Mouse (Mus musculus) retina, postnatal 1 day (tissue): ENCODE measurements at regions not wholly inside any gene's neighbourhood (a gene's known extent, or its start where the extent isn't known, plus 50 kb on each side); places are given as distances from the start of the nearest gene placed in this dataset.
"Not testable (repeated sequence)": the region's sequence is repeated elsewhere in the genome, so short reads cannot be mapped to it uniquely, and the experiment has no call there.

Source experiments
- DNase-seq: peaks from one replicate; pipeline ENCODE4 v3.0.0-alpha.2; 2012

DNA sequence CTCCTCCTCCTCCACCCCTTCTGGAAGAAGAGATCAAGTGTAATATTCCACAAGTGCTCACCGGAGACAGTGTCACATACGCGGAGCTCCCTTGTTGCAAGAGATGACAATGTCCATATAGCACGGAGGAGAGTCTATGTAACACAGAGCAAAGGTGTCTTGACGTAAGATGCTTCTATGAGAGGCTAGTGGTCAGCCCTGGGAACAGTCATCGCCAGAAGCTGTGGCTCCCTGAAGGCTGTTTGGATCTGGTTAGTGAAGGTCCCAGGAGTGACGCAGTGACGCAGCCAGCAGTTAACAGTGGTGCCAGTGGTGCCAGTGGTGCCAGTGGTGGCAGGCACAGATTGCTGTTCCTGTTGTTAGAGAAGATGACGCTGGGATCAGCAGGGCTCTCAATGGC is 66.9 kb downstream of the Twistnb start:
- DNase-seq: no peak

GRCm38 (mm10) chr12:33497319-33497892 is 68.0 kb downstream of the Twistnb start:
- peak; percentile 3 for DNase-seq

GRCm38 (mm10) chr12:33541566-33541965 is 112.1 kb downstream of the Twistnb start:
- DNase-seq: no peak

DNA sequence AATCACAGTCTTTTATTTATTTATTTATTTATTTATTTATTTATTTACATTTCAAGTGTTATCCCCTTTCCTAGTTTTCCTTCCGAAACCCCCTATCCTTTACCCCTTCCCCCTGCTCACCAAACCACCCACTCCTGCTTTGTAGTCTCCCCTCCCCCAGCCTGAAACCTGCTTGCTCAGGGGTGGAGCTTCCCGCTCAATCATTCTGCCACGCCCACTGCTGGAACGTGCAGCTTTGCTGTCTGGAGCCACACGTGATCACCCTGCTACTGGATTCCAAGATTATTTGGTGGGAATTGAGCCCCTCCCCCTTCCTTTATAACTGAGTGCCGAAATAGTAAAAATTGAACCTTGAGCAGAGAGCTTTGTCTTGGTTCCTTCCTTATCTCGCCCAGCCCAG is 122.2 kb downstream of the Twistnb start:
- DNase-seq: not testable (repeated sequence)

DNA sequence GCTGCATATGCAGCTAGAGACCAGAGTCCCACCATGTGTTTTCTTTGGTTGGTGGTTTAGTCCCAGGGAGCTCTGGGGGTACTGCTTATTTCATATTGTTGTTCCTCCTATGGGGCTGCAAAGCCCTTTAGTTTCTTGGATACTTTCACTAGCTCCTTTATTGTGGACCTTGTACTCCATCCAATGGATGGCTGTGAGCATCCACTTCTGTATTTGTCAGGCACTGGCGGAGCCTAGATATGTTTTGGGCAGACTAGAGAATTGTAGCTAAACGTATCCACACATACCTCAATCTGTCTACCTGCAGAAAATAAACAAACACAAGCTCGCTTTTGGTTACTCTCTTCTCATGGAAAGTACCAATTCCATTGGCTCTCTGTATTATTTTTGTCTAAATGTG is 122.8 kb downstream of the Twistnb start:
- DNase-seq: no peak

GRCm38 (mm10) chr12:33552651-33553050 is 123.2 kb downstream of the Twistnb start:
- DNase-seq: no peak

GRCm38 (mm10) chr12:33553731-33554130 is 124.3 kb downstream of the Twistnb start:
- DNase-seq: peak; percentile 9

DNA sequence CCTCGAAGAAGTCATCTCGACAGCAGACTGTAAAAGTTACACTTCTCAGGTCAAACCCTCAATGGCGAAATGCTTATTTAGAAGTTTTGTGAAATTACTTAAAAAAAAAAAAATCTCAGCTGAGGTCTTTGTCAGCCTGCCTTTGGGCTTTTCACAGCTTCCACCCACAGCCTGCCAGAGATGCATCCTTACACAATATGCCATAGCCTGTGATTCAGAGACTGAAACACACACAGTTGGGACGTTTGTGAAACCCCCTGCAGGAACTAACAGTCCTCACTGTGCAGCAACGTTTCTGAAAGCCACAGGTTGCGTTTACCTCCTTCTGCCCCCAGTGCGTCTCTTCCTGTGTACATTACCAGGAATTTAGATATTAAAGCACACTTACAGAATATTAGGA is 131.7 kb downstream of the Twistnb start:
- no peak for DNase-seq

- no peak for DNase-seq
These were observed 148.5 kb downstream of the Twistnb start for GRCm38 (mm10) chr12:33577877-33578428.

GRCm38 (mm10) chr12:33580809-33581208 is 151.4 kb downstream of the Twistnb start:
- DNase-seq: no peak

- DNase-seq: no peak
These were observed 161.6 kb downstream of the Twistnb start for GRCm38 (mm10) chr12:33591031-33591430.

DNA sequence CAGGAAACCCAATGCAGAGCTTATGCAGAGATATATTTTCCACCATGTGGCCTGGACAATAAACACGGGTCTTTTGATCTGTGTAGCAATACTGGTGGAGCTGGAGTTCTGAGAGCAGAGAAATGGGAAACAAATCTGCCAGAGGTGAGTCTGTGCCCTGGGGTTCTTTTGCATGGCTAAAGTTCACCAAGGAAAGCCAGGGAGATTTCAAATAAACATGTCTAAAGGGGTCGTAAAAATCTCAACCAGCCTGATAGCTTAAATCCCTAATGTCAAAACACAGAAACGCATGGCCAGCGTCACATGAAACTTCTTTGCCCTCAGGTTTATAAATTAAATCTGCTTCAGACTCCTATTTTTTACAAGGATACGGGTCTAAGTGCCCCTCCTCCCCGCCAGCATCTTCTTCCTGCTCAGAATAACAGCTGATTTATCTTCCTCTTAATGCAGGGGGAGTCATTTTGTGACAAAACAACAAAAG is 163.0 kb downstream of the Twistnb start:
- DNase-seq: no peak

DNA sequence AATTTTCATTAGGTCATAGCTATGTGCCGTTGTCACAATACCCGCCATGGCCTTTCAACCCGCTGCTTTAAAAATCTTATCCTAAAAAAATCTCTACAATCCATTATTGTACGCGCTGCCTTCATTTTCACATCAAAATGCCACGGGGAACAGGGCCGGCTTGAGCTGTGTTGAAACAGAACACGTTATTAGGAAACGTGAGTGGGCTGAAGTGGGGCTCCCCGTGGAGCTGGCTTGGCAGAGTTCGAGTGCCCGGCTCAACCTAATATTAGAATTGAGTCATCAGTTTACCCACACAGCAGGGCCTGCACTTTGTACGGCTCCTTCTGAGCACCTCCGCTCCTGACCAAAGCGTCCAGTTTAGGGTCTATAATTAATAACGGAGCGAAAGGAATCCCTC is 163.5 kb downstream of the Twistnb start:
- no peak for DNase-seq

- DNase-seq: no peak
These were observed 164.2 kb downstream of the Twistnb start for GRCm38 (mm10) chr12:33593685-33594084.

GRCm38 (mm10) chr12:33605393-33605792 is 176.0 kb downstream of the Twistnb start:
- DNase-seq: no peak

GRCm38 (mm10) chr12:33607811-33608602 is 178.6 kb downstream of the Twistnb start:
- DNase-seq: no peak

DNA sequence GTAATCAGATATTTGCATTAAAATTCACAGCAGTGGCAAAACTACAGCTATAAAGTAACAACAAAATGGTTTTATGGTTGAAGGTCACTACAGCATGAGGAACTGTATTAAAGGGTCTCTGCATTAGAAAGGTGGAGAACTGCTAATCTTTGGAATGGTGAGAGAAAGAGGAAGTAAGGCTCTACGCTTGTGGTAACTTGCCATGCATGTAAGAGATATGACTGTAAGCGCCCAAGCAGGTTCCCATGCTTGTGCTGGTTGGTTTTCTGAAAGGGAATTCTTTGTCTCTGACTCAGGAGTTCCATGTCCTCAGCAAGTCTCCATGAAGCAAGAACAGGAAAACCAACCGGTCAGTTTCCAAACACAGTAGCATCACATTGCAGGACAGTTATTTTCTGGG is 182.9 kb downstream of the Twistnb start:
- DNase-seq: no peak

- DNase-seq: no peak
These were observed 191.0 kb downstream of the Twistnb start for GRCm38 (mm10) chr12:33620391-33620790.

DNA sequence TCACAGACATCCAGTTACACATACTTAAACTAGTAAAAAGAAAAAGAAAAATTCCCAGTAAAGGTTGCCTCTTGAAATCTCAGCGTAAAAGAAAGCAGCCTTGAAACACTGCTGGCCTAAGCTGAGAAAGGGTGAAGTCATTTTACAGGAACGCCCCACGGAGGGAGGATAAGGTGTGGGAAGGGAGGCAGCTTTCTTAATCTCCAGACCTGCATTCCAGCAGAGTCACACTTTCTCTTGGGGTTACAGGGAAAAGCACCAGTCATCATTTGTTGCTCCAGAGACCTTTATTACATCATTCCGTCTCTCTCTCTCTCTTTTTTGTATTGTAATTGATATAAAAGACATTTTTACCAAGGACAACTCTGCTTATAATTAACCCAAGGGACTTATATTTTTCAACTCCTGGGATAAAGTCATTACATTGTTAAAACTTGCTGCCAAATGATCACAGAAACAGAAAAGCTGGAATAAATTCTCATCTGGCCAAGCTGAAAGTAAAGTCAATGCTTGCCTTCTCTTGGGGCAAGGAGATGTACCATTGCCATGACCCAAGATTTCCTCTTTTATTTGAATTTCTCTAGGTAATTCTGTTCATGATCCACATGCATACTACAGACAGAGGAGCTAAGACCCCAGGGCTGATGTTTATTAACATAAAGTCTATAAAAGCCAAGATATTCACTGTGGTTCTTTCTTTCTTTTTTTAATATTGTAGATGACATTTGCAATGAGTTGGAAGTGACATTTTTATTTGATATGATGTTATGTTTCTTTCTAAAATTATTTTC is 196.9 kb downstream of the Twistnb start:
- DNase-seq: no peak

GRCm38 (mm10) chr12:33652597-33652996 is 223.2 kb downstream of the Twistnb start:
- DNase-seq: no peak

- no peak for DNase-seq
These were observed 246.1 kb downstream of the Twistnb start for GRCm38 (mm10) chr12:33675508-33675907.

- DNase-seq: no peak
These were observed 235.4 kb upstream of the Ferd3l start for GRCm38 (mm10) chr12:33692870-33693269.

GRCm38 (mm10) chr12:33714392-33714791 is 213.8 kb upstream of the Ferd3l start:
- DNase-seq: no peak
